Mouse (Mus musculus): ENCODE measurements around the gene Ifna4. TPM values are rescaled to one million over a fixed set of nuclear protein-coding genes. Genes with fewer than 3 reads are reported as not detected.

Gene Ifna4
- polyA plus RNA-seq, 1 experiment from 2014 or later: not detected

- Histone ChIP-seq H3K9me3 (replicated peaks; ENCODE audit: control insufficient read depth, low read length) (no peaks in the 10 kb centered on the region), H3K4me2 (ENCODE audit: low read depth, low read length) (no peak overlapping the region), H3K4me1 (ENCODE audit: control insufficient read depth, insufficient read depth, low read length) (no peaks in the 10 kb centered on the region; the same call in 1 of the 2 replicates), H3K9ac (ENCODE audit: low read length) (no peak overlapping the region), H3K27ac (ENCODE audit: low read length) (no peak overlapping the region), H3K27me3 (ENCODE audit: control insufficient read depth, insufficient read depth, low read length) (no peaks in the 10 kb centered on the region), H3K36me3 (ENCODE audit: control insufficient read depth, insufficient read depth, low read length) (no peaks in the 10 kb centered on the region), H3K4me3 (replicated peaks; ENCODE audit: low read length) (no peak overlapping the region)
- ATAC-seq (ENCODE audit: insufficient read depth, low FRiP score): no peak
These were observed 17.6 kb downstream of the Ifna4 start for GRCm38 (mm10) chr4:88859214-88859613.

- WGBS: 12% methylated on average over 7 of the region's 7 CpGs
- Histone ChIP-seq H3K9ac (ENCODE audit: low read length) (no peak overlapping the region), H3K4me3 (replicated peaks; ENCODE audit: low read length) (no peak overlapping the region), H3K36me3 (ENCODE audit: control insufficient read depth, insufficient read depth, low read length) (no peaks in the 10 kb centered on the region), H3K4me2 (ENCODE audit: low read depth, low read length) (no peak overlapping the region), H3K4me1 (ENCODE audit: control insufficient read depth, insufficient read depth, low read length) (peaks cover under 1% of the 10 kb centered on the region; the same call in 1 of the 2 replicates), H3K27ac (ENCODE audit: low read length) (no peak overlapping the region), H3K27me3 (ENCODE audit: control insufficient read depth, insufficient read depth, low read length) (0 out of 2 replicates have a peak, but pooled peaks cover 3% of the 10 kb centered on the region), H3K9me3 (replicated peaks; ENCODE audit: control insufficient read depth, low read length) (no peaks in the 10 kb centered on the region)
- ATAC-seq (ENCODE audit: insufficient read depth, low FRiP score): no peak
These were observed 21.6 kb downstream of the Ifna4 start for GRCm38 (mm10) chr4:88863309-88863708.

GRCm38 (mm10) chr4:88864599-88864998, 22.9 kb downstream of the Ifna4 start:
- H3K4me2 ChIP-seq (ENCODE audit: low read depth, low read length): no peak overlapping the region
- no peak overlapping the region for H3K4me3 ChIP-seq (replicated peaks; ENCODE audit: low read length)
- H3K4me1 ChIP-seq (ENCODE audit: control insufficient read depth, insufficient read depth, low read length): peaks cover 3% of the 10 kb centered on the region; the same call in 1 of the 2 replicates
- WGBS: 64% methylated on average over 9 of the region's 9 CpGs
- H3K27me3 ChIP-seq (ENCODE audit: control insufficient read depth, insufficient read depth, low read length): 0 out of 2 replicates have a peak, but pooled peaks cover 3% of the 10 kb centered on the region
- no peak for ATAC-seq (ENCODE audit: insufficient read depth, low FRiP score)
- H3K36me3 ChIP-seq (ENCODE audit: control insufficient read depth, insufficient read depth, low read length): no peaks in the 10 kb centered on the region
- H3K9me3 ChIP-seq (replicated peaks; ENCODE audit: control insufficient read depth, low read length): no peaks in the 10 kb centered on the region
- H3K27ac ChIP-seq (ENCODE audit: low read length): no peak overlapping the region
- no peak overlapping the region for H3K9ac ChIP-seq (ENCODE audit: low read length)

GRCm38 (mm10) chr4:88865011-88865569, 23.4 kb downstream of the Ifna4 start:
- H3K27me3 ChIP-seq (ENCODE audit: control insufficient read depth, insufficient read depth, low read length): 0 out of 2 replicates have a peak, but pooled peaks cover 3% of the 10 kb centered on the region
- no peak overlapping the region for H3K27ac ChIP-seq (ENCODE audit: low read length)
- no peaks in the 10 kb centered on the region for H3K9me3 ChIP-seq (replicated peaks; ENCODE audit: control insufficient read depth, low read length)
- WGBS: 53% methylated on average over 6 of the region's 6 CpGs
- no peak overlapping the region for H3K4me3 ChIP-seq (replicated peaks; ENCODE audit: low read length)
- no peak for ATAC-seq (ENCODE audit: insufficient read depth, low FRiP score)
- peaks cover 3% of the 10 kb centered on the region; the same call in 1 of the 2 replicates for H3K4me1 ChIP-seq (ENCODE audit: control insufficient read depth, insufficient read depth, low read length)
- H3K36me3 ChIP-seq (ENCODE audit: control insufficient read depth, insufficient read depth, low read length): no peaks in the 10 kb centered on the region
- H3K4me2 ChIP-seq (ENCODE audit: low read depth, low read length): no peak overlapping the region
- H3K9ac ChIP-seq (ENCODE audit: low read length): no peak overlapping the region

GRCm38 (mm10) chr4:88867366-88867925, 25.8 kb downstream of the Ifna4 start:
- ATAC-seq (ENCODE audit: insufficient read depth, low FRiP score): no peak; the same call in 1 of the 2 replicates
- Histone ChIP-seq H3K4me3 (replicated peaks; ENCODE audit: low read length) (peak overlapping the region; percentile 54), H3K36me3 (ENCODE audit: control insufficient read depth, insufficient read depth, low read length) (no peaks in the 10 kb centered on the region), H3K27me3 (ENCODE audit: control insufficient read depth, insufficient read depth, low read length) (0 out of 2 replicates have a peak, but pooled peaks cover 3% of the 10 kb centered on the region), H3K27ac (ENCODE audit: low read length) (no peak overlapping the region), H3K9ac (ENCODE audit: low read length) (peak overlapping the region; percentile 60; the same call in 1 of the 2 replicates), H3K4me2 (ENCODE audit: low read depth, low read length) (peak overlapping the region; percentile 73), H3K4me1 (ENCODE audit: control insufficient read depth, insufficient read depth, low read length) (peaks cover 3% of the 10 kb centered on the region; the same call in 1 of the 2 replicates), H3K9me3 (replicated peaks; ENCODE audit: control insufficient read depth, low read length) (no peaks in the 10 kb centered on the region)
- 3% methylated on average over 8 of the region's 8 CpGs for WGBS

- Histone ChIP-seq H3K9ac (ENCODE audit: low read length) (peak overlapping the region; percentile 60), H3K27ac (ENCODE audit: low read length) (no peak overlapping the region), H3K4me2 (ENCODE audit: low read depth, low read length) (peak overlapping the region; percentile 73), H3K4me3 (replicated peaks; ENCODE audit: low read length) (peak overlapping the region; percentile 54), H3K36me3 (ENCODE audit: control insufficient read depth, insufficient read depth, low read length) (no peaks in the 10 kb centered on the region), H3K27me3 (ENCODE audit: control insufficient read depth, insufficient read depth, low read length) (0 out of 2 replicates have a peak, but pooled peaks cover 3% of the 10 kb centered on the region), H3K4me1 (ENCODE audit: control insufficient read depth, insufficient read depth, low read length) (peaks cover 3% of the 10 kb centered on the region; the same call in 1 of the 2 replicates), H3K9me3 (replicated peaks; ENCODE audit: control insufficient read depth, low read length) (no peaks in the 10 kb centered on the region)
- 6% methylated on average over 30 of the region's 31 CpGs for WGBS
- ATAC-seq (ENCODE audit: insufficient read depth, low FRiP score): peak; percentile 54; the same call in 1 of the 2 replicates
These were observed 26.6 kb downstream of the Ifna4 start for GRCm38 (mm10) chr4:88867926-88868911.

- H3K9ac ChIP-seq (ENCODE audit: low read length): no peak overlapping the region
- H3K27ac ChIP-seq (ENCODE audit: low read length): no peak overlapping the region
- ATAC-seq (ENCODE audit: insufficient read depth, low FRiP score): no peak
- H3K27me3 ChIP-seq (ENCODE audit: control insufficient read depth, insufficient read depth, low read length): no peaks in the 10 kb centered on the region
- no peak overlapping the region for H3K4me2 ChIP-seq (ENCODE audit: low read depth, low read length)
- no peaks in the 10 kb centered on the region for H3K9me3 ChIP-seq (replicated peaks; ENCODE audit: control insufficient read depth, low read length)
- 0% methylated on average over 2 of the region's 2 CpGs for WGBS
- peaks cover 3% of the 10 kb centered on the region; the same call in 1 of the 2 replicates for H3K4me1 ChIP-seq (ENCODE audit: control insufficient read depth, insufficient read depth, low read length)
- no peaks in the 10 kb centered on the region for H3K36me3 ChIP-seq (ENCODE audit: control insufficient read depth, insufficient read depth, low read length)
- no peak overlapping the region for H3K4me3 ChIP-seq (replicated peaks; ENCODE audit: low read length)
These were observed 31.0 kb downstream of the Ifna4 start for GRCm38 (mm10) chr4:88872691-88873090.

- Histone ChIP-seq H3K4me1 (ENCODE audit: control insufficient read depth, insufficient read depth, low read length) (no peaks in the 10 kb centered on the region), H3K4me2 (ENCODE audit: low read depth, low read length) (no peak overlapping the region), H3K27me3 (ENCODE audit: control insufficient read depth, insufficient read depth, low read length) (no peaks in the 10 kb centered on the region), H3K4me3 (replicated peaks; ENCODE audit: low read length) (no peak overlapping the region), H3K36me3 (ENCODE audit: control insufficient read depth, insufficient read depth, low read length) (no peaks in the 10 kb centered on the region), H3K9me3 (replicated peaks; ENCODE audit: control insufficient read depth, low read length) (no peaks in the 10 kb centered on the region), H3K27ac (ENCODE audit: low read length) (no peak overlapping the region), H3K9ac (ENCODE audit: low read length) (no peak overlapping the region)
- 0 out of 2 replicates have a peak, but pooled peaks have one; percentile 45 for ATAC-seq (ENCODE audit: insufficient read depth, low FRiP score)
- WGBS: 69% methylated on average over 4 of the region's 4 CpGs
These were observed 33.9 kb downstream of the Ifna4 start for GRCm38 (mm10) chr4:88875435-88876095.

Data from stomach, embryonic 16.5 days (tissue).